Mouse (Mus musculus): ENCODE data around the gene Bcl9. TPM values are rescaled to one million over a fixed set of nuclear protein-coding genes. Genes with fewer than 3 reads are reported as not detected.

The Bcl9 gene
- polyA plus RNA-seq, 1 experiment from 2014 or later: 3.8 TPM

GRCm38 (mm10) chr3:97300370-97300769 lies 2.7 kb upstream of the Bcl9 start:
- no peaks in the 10 kb centered on the region for H3K27me3 ChIP-seq (ENCODE audit: control insufficient read depth, insufficient read depth, low read depth, low read length)
- no peak overlapping the region for H3K4me3 ChIP-seq (ENCODE audit: low read depth, low read length)
- no peak overlapping the region for H3K27ac ChIP-seq (ENCODE audit: low read length)
- no peak overlapping the region for H3K4me2 ChIP-seq (ENCODE audit: low read depth, low read length)
- H3K9me3 ChIP-seq (replicated peaks; ENCODE audit: control insufficient read depth, low read length): no peaks in the 10 kb centered on the region
- H3K9ac ChIP-seq (ENCODE audit: low read depth, low read length): no peak overlapping the region
- no peaks in the 10 kb centered on the region for H3K36me3 ChIP-seq (ENCODE audit: control insufficient read depth, insufficient read depth)
- no peaks in the 10 kb centered on the region for H3K4me1 ChIP-seq (ENCODE audit: control insufficient read depth, low read depth, low read length)
- ATAC-seq (ENCODE audit: low read depth): no peak
- WGBS (ENCODE audit: insufficient replicate concordance): 75% methylated on average over 7 of the region's 7 CpGs

GRCm38 (mm10) chr3:97299885-97300284 lies 2.2 kb upstream of the Bcl9 start:
- ATAC-seq (ENCODE audit: low read depth): no peak
- Histone ChIP-seq H3K36me3 (ENCODE audit: control insufficient read depth, insufficient read depth) (no peaks in the 10 kb centered on the region), H3K27ac (ENCODE audit: low read length) (no peak overlapping the region), H3K9ac (ENCODE audit: low read depth, low read length) (no peak overlapping the region), H3K4me2 (ENCODE audit: low read depth, low read length) (no peak overlapping the region), H3K4me1 (ENCODE audit: control insufficient read depth, low read depth, low read length) (no peaks in the 10 kb centered on the region), H3K27me3 (ENCODE audit: control insufficient read depth, insufficient read depth, low read depth, low read length) (no peaks in the 10 kb centered on the region), H3K9me3 (replicated peaks; ENCODE audit: control insufficient read depth, low read length) (no peaks in the 10 kb centered on the region), H3K4me3 (ENCODE audit: low read depth, low read length) (no peak overlapping the region)

- Histone ChIP-seq H3K9me3 (replicated peaks; ENCODE audit: control insufficient read depth, low read length) (no peaks in the 10 kb centered on the region), H3K36me3 (ENCODE audit: control insufficient read depth, insufficient read depth) (no peaks in the 10 kb centered on the region), H3K4me1 (ENCODE audit: control insufficient read depth, low read depth, low read length) (no peaks in the 10 kb centered on the region), H3K9ac (ENCODE audit: low read depth, low read length) (no peak overlapping the region), H3K27me3 (ENCODE audit: control insufficient read depth, insufficient read depth, low read depth, low read length) (no peaks in the 10 kb centered on the region), H3K4me3 (ENCODE audit: low read depth, low read length) (no peak overlapping the region), H3K4me2 (ENCODE audit: low read depth, low read length) (no peak overlapping the region), H3K27ac (ENCODE audit: low read length) (no peak overlapping the region)
- 61% methylated on average over 10 of the region's 10 CpGs for WGBS (ENCODE audit: insufficient replicate concordance)
- ATAC-seq (ENCODE audit: low read depth): no peak
Observed at GRCm38 (mm10) chr3:97298856-97299465, 1.2 kb upstream of the Bcl9 start.

DNA sequence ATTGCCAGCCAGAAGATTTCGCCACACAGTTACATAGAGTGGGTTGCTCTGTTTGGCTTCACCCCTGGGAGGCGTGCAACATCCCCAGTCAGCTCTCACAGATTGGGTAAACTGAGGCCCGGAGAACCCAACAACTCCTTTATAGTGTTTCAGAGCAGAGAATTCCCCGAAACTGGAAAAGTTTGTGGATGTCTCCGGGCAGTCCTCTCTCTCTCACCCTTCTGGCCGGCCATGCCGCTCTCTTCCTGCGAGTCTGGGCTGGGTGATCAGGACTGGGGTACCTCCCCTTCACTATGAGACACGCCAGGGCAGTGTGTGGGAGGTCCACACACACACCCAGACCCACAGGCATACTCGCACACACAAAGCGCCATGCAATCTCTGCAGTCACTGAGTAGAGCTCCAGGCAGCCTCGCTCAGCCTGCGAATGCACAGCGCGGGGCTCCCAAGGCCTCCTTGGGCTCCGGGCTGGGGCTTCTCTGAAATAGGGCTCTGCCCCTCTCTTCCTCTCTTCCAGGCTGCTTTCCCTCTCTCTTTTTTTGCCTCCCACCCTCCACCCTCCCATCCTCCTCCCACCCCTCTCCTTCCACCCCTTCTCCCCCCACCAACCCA lies 670 bp downstream of the Bcl9 start:
- no peaks in the 10 kb centered on the region for H3K9me3 ChIP-seq (replicated peaks; ENCODE audit: control insufficient read depth, low read length)
- H3K36me3 ChIP-seq (ENCODE audit: control insufficient read depth, insufficient read depth): no peaks in the 10 kb centered on the region
- H3K4me3 ChIP-seq (ENCODE audit: low read depth, low read length): peak overlapping the region; percentile 60
- H3K4me2 ChIP-seq (ENCODE audit: low read depth, low read length): peak overlapping the region; percentile 65
- no peaks in the 10 kb centered on the region for H3K4me1 ChIP-seq (ENCODE audit: control insufficient read depth, low read depth, low read length)
- peak overlapping the region; percentile 58 for H3K9ac ChIP-seq (ENCODE audit: low read depth, low read length)
- no peaks in the 10 kb centered on the region for H3K27me3 ChIP-seq (ENCODE audit: control insufficient read depth, insufficient read depth, low read depth, low read length)
- peak; percentile 57 for ATAC-seq (ENCODE audit: low read depth)
- peak overlapping the region; percentile 29 for H3K27ac ChIP-seq (ENCODE audit: low read length)
- WGBS (ENCODE audit: insufficient replicate concordance): 8% methylated on average over 16 of the region's 16 CpGs

GRCm38 (mm10) chr3:97294334-97294733 lies 3.4 kb downstream of the Bcl9 start:
- Histone ChIP-seq H3K27me3 (ENCODE audit: control insufficient read depth, insufficient read depth, low read depth, low read length) (no peaks in the 10 kb centered on the region), H3K4me3 (ENCODE audit: low read depth, low read length) (no peak overlapping the region), H3K9me3 (replicated peaks; ENCODE audit: control insufficient read depth, low read length) (no peaks in the 10 kb centered on the region), H3K4me2 (ENCODE audit: low read depth, low read length) (no peak overlapping the region), H3K36me3 (ENCODE audit: control insufficient read depth, insufficient read depth) (no peaks in the 10 kb centered on the region), H3K4me1 (ENCODE audit: control insufficient read depth, low read depth, low read length) (no peaks in the 10 kb centered on the region), H3K9ac (ENCODE audit: low read depth, low read length) (no peak overlapping the region), H3K27ac (ENCODE audit: low read length) (no peak overlapping the region)
- WGBS (ENCODE audit: insufficient replicate concordance): 57% methylated on average over 9 of the region's 9 CpGs
- ATAC-seq (ENCODE audit: low read depth): no peak

- 77% methylated on average over 4 of the region's 4 CpGs for WGBS (ENCODE audit: insufficient replicate concordance)
- Histone ChIP-seq H3K27ac (ENCODE audit: low read length) (no peak overlapping the region), H3K36me3 (ENCODE audit: control insufficient read depth, insufficient read depth) (no peaks in the 10 kb centered on the region), H3K9me3 (replicated peaks; ENCODE audit: control insufficient read depth, low read length) (no peaks in the 10 kb centered on the region), H3K4me3 (ENCODE audit: low read depth, low read length) (no peak overlapping the region), H3K9ac (ENCODE audit: low read depth, low read length) (no peak overlapping the region), H3K4me2 (ENCODE audit: low read depth, low read length) (no peak overlapping the region), H3K27me3 (ENCODE audit: control insufficient read depth, insufficient read depth, low read depth, low read length) (no peaks in the 10 kb centered on the region), H3K4me1 (ENCODE audit: control insufficient read depth, low read depth, low read length) (no peaks in the 10 kb centered on the region)
- no peak for ATAC-seq (ENCODE audit: low read depth)
Observed at GRCm38 (mm10) chr3:97284878-97285277, 12.8 kb downstream of the Bcl9 start.

DNA sequence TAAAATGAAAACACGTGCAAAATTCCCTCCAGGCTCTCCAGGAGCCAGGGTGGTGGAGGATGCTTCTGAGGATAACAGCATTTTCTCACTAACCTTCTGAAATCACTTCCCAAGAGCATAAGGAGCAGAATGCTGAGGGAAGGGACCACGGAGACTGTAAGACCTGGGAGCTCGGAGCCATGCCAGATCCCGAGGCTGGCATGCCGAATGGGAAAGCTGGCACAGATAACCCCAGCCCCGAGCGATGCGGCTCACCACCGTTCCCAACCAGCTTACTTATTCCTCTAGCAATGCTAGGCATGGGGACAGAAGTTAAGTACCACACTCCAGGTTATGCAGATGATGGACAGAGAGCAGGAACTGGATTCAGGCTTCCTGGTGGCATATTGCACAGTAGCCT lies 13.7 kb downstream of the Bcl9 start:
- 77% methylated on average over 9 of the region's 9 CpGs for WGBS (ENCODE audit: insufficient replicate concordance)

GRCm38 (mm10) chr3:97281426-97281825 lies 16.3 kb downstream of the Bcl9 start:
- H3K4me2 ChIP-seq (ENCODE audit: low read depth, low read length): no peak overlapping the region
- no peaks in the 10 kb centered on the region for H3K27me3 ChIP-seq (ENCODE audit: control insufficient read depth, insufficient read depth, low read depth, low read length)
- no peak overlapping the region for H3K9ac ChIP-seq (ENCODE audit: low read depth, low read length)
- H3K27ac ChIP-seq (ENCODE audit: low read length): no peak overlapping the region
- WGBS (ENCODE audit: insufficient replicate concordance): 82% methylated on average over 7 of the region's 7 CpGs
- H3K9me3 ChIP-seq (replicated peaks; ENCODE audit: control insufficient read depth, low read length): no peaks in the 10 kb centered on the region
- H3K4me3 ChIP-seq (ENCODE audit: low read depth, low read length): no peak overlapping the region
- no peaks in the 10 kb centered on the region for H3K36me3 ChIP-seq (ENCODE audit: control insufficient read depth, insufficient read depth)
- ATAC-seq (ENCODE audit: low read depth): no peak
- no peaks in the 10 kb centered on the region for H3K4me1 ChIP-seq (ENCODE audit: control insufficient read depth, low read depth, low read length)

More for the DNA sequence above, 13.7 kb downstream of the Bcl9 start:
- H3K36me3 ChIP-seq (ENCODE audit: control insufficient read depth, insufficient read depth): no peaks in the 10 kb centered on the region
- H3K4me1 ChIP-seq (ENCODE audit: control insufficient read depth, low read depth, low read length): no peaks in the 10 kb centered on the region
- ATAC-seq (ENCODE audit: low read depth): no peak
- no peak overlapping the region for H3K4me3 ChIP-seq (ENCODE audit: low read depth, low read length)
- H3K9me3 ChIP-seq (replicated peaks; ENCODE audit: control insufficient read depth, low read length): no peaks in the 10 kb centered on the region
- no peak overlapping the region for H3K9ac ChIP-seq (ENCODE audit: low read depth, low read length)
- no peak overlapping the region for H3K4me2 ChIP-seq (ENCODE audit: low read depth, low read length)
- no peak overlapping the region for H3K27ac ChIP-seq (ENCODE audit: low read length)
- no peaks in the 10 kb centered on the region for H3K27me3 ChIP-seq (ENCODE audit: control insufficient read depth, insufficient read depth, low read depth, low read length)

GRCm38 (mm10) chr3:97275708-97276107 lies 22.0 kb downstream of the Bcl9 start:
- Histone ChIP-seq H3K36me3 (ENCODE audit: control insufficient read depth, insufficient read depth) (no peaks in the 10 kb centered on the region), H3K4me1 (ENCODE audit: control insufficient read depth, low read depth, low read length) (no peaks in the 10 kb centered on the region), H3K4me3 (ENCODE audit: low read depth, low read length) (no peak overlapping the region), H3K27me3 (ENCODE audit: control insufficient read depth, insufficient read depth, low read depth, low read length) (no peaks in the 10 kb centered on the region), H3K27ac (ENCODE audit: low read length) (peak overlapping the region; percentile 35), H3K4me2 (ENCODE audit: low read depth, low read length) (no peak overlapping the region), H3K9ac (ENCODE audit: low read depth, low read length) (no peak overlapping the region), H3K9me3 (replicated peaks; ENCODE audit: control insufficient read depth, low read length) (no peaks in the 10 kb centered on the region)
- 69% methylated on average over 5 of the region's 5 CpGs for WGBS (ENCODE audit: insufficient replicate concordance)
- ATAC-seq (ENCODE audit: low read depth): no peak
